In the genomic region with DNA sequence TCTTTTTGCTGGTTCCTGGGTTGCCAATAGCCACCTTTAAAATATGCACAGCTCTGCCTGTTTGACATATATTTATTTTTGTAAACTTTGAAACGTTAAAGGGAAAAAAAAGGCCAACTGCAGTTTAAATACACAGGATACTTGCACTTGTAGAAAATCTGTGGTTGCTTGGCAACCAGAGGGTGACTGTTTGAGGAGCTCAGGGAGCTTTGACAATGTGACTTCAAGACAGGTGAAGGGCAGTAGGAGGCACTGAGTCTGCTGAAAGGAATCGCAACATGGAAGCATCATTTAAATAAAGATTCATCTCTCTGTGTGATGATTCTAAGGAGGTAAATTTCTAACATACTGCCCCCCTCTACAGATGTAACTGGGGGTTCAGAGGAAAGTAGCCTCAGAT, we compare ENCODE assay signal across 22 mouse cellular contexts.
DNase-seq lines count a peak whose midpoint lies in the region; ATAC-seq and TF ChIP-seq lines count a peak whose summit lies in the region.
"Had no signal": no experiment of that assay in that cellular context is flagged by ENCODE, and none has a peak within 500 bp of the region (broad histone marks: within the 10 kb centered on the region; RNA-seq: fewer than 3 reads in every experiment).

No protein-coding gene starts in this region.

- no peaks in the 10 kb centered on the region for H3K4me1 ChIP-seq in forebrain, embryonic 14.5 days (ENCODE audit: control insufficient read depth, insufficient read depth, low read length)
- peaks cover 4% of the 10 kb centered on the region; the same call in 1 of the 2 replicates for H3K4me1 ChIP-seq in forebrain, embryonic 13.5 days
- no peaks in the 10 kb centered on the region for H3K4me1 ChIP-seq in testis, adult 2 months (ENCODE audit: control insufficient read depth, insufficient read depth, low read length)
- H3K4me1 ChIP-seq in midbrain, embryonic 15.5 days, result peaks cover 9% of the 10 kb centered on the region
- H3K4me1 ChIP-seq: intestine, embryonic 15.5 days; neural tube, embryonic 15.5 days; stomach, embryonic 15.5 days had no signal

- ATAC-seq in forebrain, embryonic 14.5 days, result peak; percentile 37; the same call in 1 of the 2 replicates
- no peak for ATAC-seq in forebrain, embryonic 13.5 days
- ATAC-seq in midbrain, embryonic 15.5 days (replicated peaks), result 0 out of 2 replicates have a peak, but pooled peaks have one; percentile 67
- ATAC-seq: CD4-positive, CD25-positive, alpha-beta regulatory T cell, adult 4 months; intestine, embryonic 15.5 days; liver, postnatal 0 days; lung, postnatal 0 days had no signal

- H3K9ac ChIP-seq in forebrain, embryonic 14.5 days (ENCODE audit: low read length), result no peak overlapping the region
- H3K9ac ChIP-seq in forebrain, embryonic 13.5 days, result no peak overlapping the region
- no peak overlapping the region for H3K9ac ChIP-seq in midbrain, embryonic 15.5 days
- H3K9ac ChIP-seq: intestine, embryonic 15.5 days; liver, postnatal 0 days; neural tube, embryonic 15.5 days; stomach, embryonic 15.5 days had no signal

- no peak overlapping the region for H3K27ac ChIP-seq in forebrain, embryonic 14.5 days (ENCODE audit: low read depth, low read length)
- H3K27ac ChIP-seq in forebrain, embryonic 13.5 days, result no peak overlapping the region
- no peak overlapping the region for H3K27ac ChIP-seq in testis, adult 2 months (ENCODE audit: control insufficient read depth, insufficient read depth, low read depth, low read length)
- no peak overlapping the region for H3K27ac ChIP-seq in midbrain, embryonic 15.5 days
- H3K27ac ChIP-seq: forebrain, embryonic 10.5 days; gastrocnemius, adult 2 months; intestine, embryonic 15.5 days; layer of hippocampus, adult 2 months; neural tube, embryonic 15.5 days; stomach, embryonic 15.5 days had no signal

- WGBS in forebrain, embryonic 14.5 days, result 41% methylated on average over 2 of the region's 2 CpGs
- WGBS in forebrain, embryonic 13.5 days, result 42% methylated on average over 2 of the region's 2 CpGs
- WGBS in midbrain, embryonic 15.5 days, result 18% methylated on average over 2 of the region's 2 CpGs

- no peak for TF ChIP-seq POLR2A in testis, adult 2 months (IDR thresholded peaks at IDR 0.05; ENCODE audit: control insufficient read depth, low read depth, low read length)

- no peaks in the 10 kb centered on the region for H3K9me3 ChIP-seq in forebrain, embryonic 14.5 days (replicated peaks; ENCODE audit: control insufficient read depth, low read length)
- no peaks in the 10 kb centered on the region for H3K9me3 ChIP-seq in forebrain, embryonic 13.5 days (replicated peaks)
- no peaks in the 10 kb centered on the region for H3K9me3 ChIP-seq in midbrain, embryonic 15.5 days
- H3K9me3 ChIP-seq: forebrain, embryonic 10.5 days; intestine, embryonic 15.5 days; neural tube, embryonic 15.5 days; stomach, embryonic 15.5 days had no signal

- H3K36me3 ChIP-seq in forebrain, embryonic 14.5 days (ENCODE audit: control insufficient read depth, insufficient read depth, low read length), result no peaks in the 10 kb centered on the region
- no peaks in the 10 kb centered on the region for H3K36me3 ChIP-seq in forebrain, embryonic 13.5 days (ENCODE audit: poor library complexity, severe bottlenecking)
- H3K36me3 ChIP-seq in testis, adult 2 months (ENCODE audit: control insufficient read depth, insufficient read depth, low read length), result no peaks in the 10 kb centered on the region
- no peaks in the 10 kb centered on the region for H3K36me3 ChIP-seq in midbrain, embryonic 15.5 days (replicated peaks)
- H3K36me3 ChIP-seq: forebrain, embryonic 10.5 days; intestine, embryonic 15.5 days; neural tube, embryonic 15.5 days; stomach, embryonic 15.5 days had no signal

- no peaks in the 10 kb centered on the region for H3K27me3 ChIP-seq in forebrain, embryonic 14.5 days (replicated peaks; ENCODE audit: control insufficient read depth, insufficient read depth, low read length)
- H3K27me3 ChIP-seq in forebrain, embryonic 13.5 days, result no peaks in the 10 kb centered on the region
- H3K27me3 ChIP-seq in testis, adult 2 months (ENCODE audit: control insufficient read depth, insufficient read depth, low read length), result no peaks in the 10 kb centered on the region
- H3K27me3 ChIP-seq in midbrain, embryonic 15.5 days (replicated peaks), result no peaks in the 10 kb centered on the region
- H3K27me3 ChIP-seq: intestine, embryonic 15.5 days; neural tube, embryonic 15.5 days; stomach, embryonic 15.5 days had no signal

- H3K4me3 ChIP-seq in forebrain, embryonic 14.5 days (ENCODE audit: low read depth, low read length), result no peak overlapping the region
- no peak overlapping the region for H3K4me3 ChIP-seq in forebrain, embryonic 13.5 days
- peak overlapping the region; percentile 37; the same call in 1 of the 2 replicates for H3K4me3 ChIP-seq in testis, adult 2 months (ENCODE audit: control insufficient read depth, low read depth, low read length)
- no peak overlapping the region for H3K4me3 ChIP-seq in midbrain, embryonic 15.5 days
- H3K4me3 ChIP-seq: forebrain, embryonic 10.5 days; gastrocnemius, adult 2 months; intestine, embryonic 15.5 days; layer of hippocampus, adult 2 months; neural tube, embryonic 15.5 days; stomach, embryonic 15.5 days had no signal

- no peak overlapping the region for H3K4me2 ChIP-seq in forebrain, embryonic 14.5 days (ENCODE audit: low read length)
- H3K4me2 ChIP-seq in forebrain, embryonic 13.5 days, result no peak overlapping the region
- no peak overlapping the region for H3K4me2 ChIP-seq in midbrain, embryonic 15.5 days
- H3K4me2 ChIP-seq: intestine, embryonic 15.5 days; neural tube, embryonic 15.5 days; stomach, embryonic 15.5 days had no signal

- peak; percentile 31 for DNase-seq in forebrain, embryonic 14.5 days (ENCODE audit: low spot score)
- DNase-seq in testis, postnatal 10 days (ENCODE audit: low spot score), result no peak
- DNase-seq in adrenal gland, adult 8-10 months, result no peak
- DNase-seq in kidney, adult 18-20 months, result no peak
- DNase-seq: cerebellum, adult 2 months; cerebellum, postnatal 25 days; gastrocnemius, adult 2 months; heart, postnatal 4 days; kidney, postnatal 25 days; layer of hippocampus, postnatal 36 days; liver, postnatal 0 days; right cerebral cortex, adult 18-20 months had no signal

- no peak for TF ChIP-seq CTCF in testis, adult 2 months (IDR thresholded peaks at IDR 0.05; ENCODE audit: control insufficient read depth, insufficient read depth, insufficient replicate concordance, low read depth, low read length)
